Mouse (Mus musculus) liver, embryonic 15.5 days (tissue): Measurements from ENCODE around the gene Prelp. TPM values are rescaled to one million over a fixed set of nuclear protein-coding genes. Genes with fewer than 3 reads are reported as not detected.

Experiments
- ATAC-seq: fragments of 200-750 bp; cut with Nextera tagmentation; 2 replicates; pipeline ENCODE4 v1.8.0; 2017; ENCODE audit warnings: moderate number of reproducible peaks, mild to moderate bottlenecking, moderate library complexity; ENCODE audit not compliant: insufficient read depth
- H3K27ac ChIP-seq: fragments of 300-500 bp; sonication (generic); replicated peaks from 2 replicates; pipeline ENCODE4 v1.5.1; 2015; ENCODE audit warnings: mild to moderate bottlenecking, inconsistent platforms
- H3K27me3 ChIP-seq: fragments of 300-500 bp; sonication (generic); 2 replicates; pipeline ENCODE4 v1.6.1; 2015; ENCODE audit warnings: mild to moderate bottlenecking, inconsistent platforms
- H3K36me3 ChIP-seq: fragments of 300-500 bp; sonication (generic); replicated peaks from 2 replicates; pipeline ENCODE4 v1.6.1; 2015; ENCODE audit warnings: moderate library complexity, mild to moderate bottlenecking, inconsistent platforms
- H3K4me1 ChIP-seq: fragments of 300-500 bp; sonication (generic); replicated peaks from 2 replicates; pipeline ENCODE4 v1.6.1; 2015; ENCODE audit warnings: inconsistent platforms
- H3K4me2 ChIP-seq: fragments of 300-500 bp; sonication (generic); 2 replicates; pipeline ENCODE4 v1.6.1; 2015; ENCODE audit warnings: moderate library complexity, mild to moderate bottlenecking, inconsistent platforms
- H3K4me3 ChIP-seq: fragments of 300-500 bp; sonication (generic); replicated peaks from 2 replicates; pipeline ENCODE4 v1.5.1; 2015; ENCODE audit warnings: mild to moderate bottlenecking, inconsistent platforms
- H3K9ac ChIP-seq: fragments of 300-500 bp; sonication (generic); 2 replicates; pipeline ENCODE4 v1.6.1; 2015; ENCODE audit warnings: moderate library complexity, mild to moderate bottlenecking, inconsistent platforms
- H3K9me3 ChIP-seq: fragments of 300-500 bp; sonication (generic); replicated peaks from 2 replicates; pipeline ENCODE4 v1.6.1; 2016; ENCODE audit warnings: inconsistent platforms
- WGBS: fragments of 180-500 bp; shearing (Covaris S2); methylation state at CpG from one replicate; pipeline ENCODE4 v1.1.7; 2015; ENCODE audit warnings: mixed read lengths; ENCODE audit not compliant: insufficient replicate concordance; 5-methylcytosine and 5-hydroxymethylcytosine counted together
- polyA plus RNA-seq: library from polyadenylated mRNA; unstranded; fragments of >200 nt; fragmentation: Nextera tagmentation; extraction: Ambion mirVana; gene quantifications from 2 replicates; pipeline ENCODE4 v1.2.1, GENCODE M21; 2015

The Prelp gene
- polyA plus RNA-seq, 1 experiment from 2014 or later, result 3.5 TPM

DNA sequence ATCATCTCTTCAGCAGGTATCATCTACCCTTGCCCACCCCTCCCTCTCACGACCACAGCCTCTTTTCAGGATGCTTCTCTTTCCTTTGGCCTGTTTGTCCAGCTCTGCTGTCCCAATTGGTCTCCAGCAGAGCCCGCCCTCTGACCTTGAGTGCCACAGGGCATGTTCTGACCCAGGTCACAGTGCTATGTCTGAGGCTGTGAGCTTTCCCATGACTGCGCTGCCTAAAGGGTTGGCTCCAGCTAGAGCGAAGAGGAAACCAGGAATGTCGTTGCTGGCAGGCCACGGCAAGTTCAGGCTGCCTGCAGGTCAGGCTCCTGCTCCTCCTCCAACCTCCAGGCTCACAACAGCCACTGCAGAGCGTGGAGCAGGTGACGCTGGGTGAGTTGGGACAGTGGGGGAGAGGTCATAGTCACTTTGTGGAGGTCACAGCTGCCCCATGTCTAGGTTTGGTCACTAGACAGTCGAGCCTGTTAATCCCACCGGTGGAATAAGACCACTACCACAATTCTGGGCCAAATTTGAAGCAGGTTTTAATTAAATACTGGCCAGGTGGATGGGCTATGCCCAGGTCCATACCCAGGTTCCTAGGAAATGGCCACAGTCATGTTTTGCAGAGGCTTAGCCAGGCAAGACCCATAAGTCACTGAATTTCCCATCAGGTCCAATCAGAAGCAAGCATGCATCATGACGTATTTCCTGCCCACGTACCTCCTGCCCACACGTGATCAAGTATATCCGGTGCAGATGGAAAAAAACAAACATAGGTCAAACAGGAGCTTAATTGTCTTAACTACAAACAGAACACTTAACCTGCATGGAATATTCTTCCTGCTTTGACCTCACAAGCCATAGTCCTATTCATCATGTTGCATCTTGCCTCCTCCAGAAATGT lies 12.3 kb upstream of the Prelp start:
- ATAC-seq, result peak; percentile 45; the same call in 1 of the 2 replicates

DNA sequence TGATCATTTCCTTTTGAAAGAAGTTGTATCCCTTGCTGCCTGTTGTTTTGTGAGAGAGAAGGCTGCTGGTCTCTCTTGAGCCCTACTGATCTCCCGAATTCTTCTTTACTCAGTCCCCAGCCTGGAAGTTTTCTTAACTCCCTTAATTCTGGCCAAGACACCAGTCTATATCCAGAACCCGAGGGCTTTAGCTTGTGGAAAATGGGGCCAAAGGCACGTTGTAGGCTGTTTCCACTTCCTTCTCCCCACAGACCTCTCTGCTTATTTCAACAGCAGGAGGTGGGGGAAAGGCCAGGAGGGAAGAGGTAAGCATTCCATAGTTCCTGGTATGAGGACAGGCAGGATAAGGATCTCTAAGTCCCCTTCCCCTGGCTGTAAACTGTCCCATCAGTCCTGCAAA lies 8.8 kb upstream of the Prelp start:
- 32% methylated on average over 3 of the region's 3 CpGs for WGBS
- H3K27ac ChIP-seq, result no peak overlapping the region
- no peak overlapping the region for H3K4me3 ChIP-seq
- peaks cover 5% of the 10 kb centered on the region; the same call in 1 of the 2 replicates for H3K4me1 ChIP-seq
- H3K9ac ChIP-seq, result no peak overlapping the region
- H3K9me3 ChIP-seq, result no peaks in the 10 kb centered on the region
- no peaks in the 10 kb centered on the region for H3K27me3 ChIP-seq
- no peak overlapping the region for H3K4me2 ChIP-seq
- no peaks in the 10 kb centered on the region for H3K36me3 ChIP-seq
- ATAC-seq, result no peak

More for the DNA sequence above, 12.3 kb upstream of the Prelp start:
- H3K4me1 ChIP-seq, result peaks cover 5% of the 10 kb centered on the region; the same call in 1 of the 2 replicates
- no peak overlapping the region for H3K4me2 ChIP-seq
- 54% methylated on average over 14 of the region's 14 CpGs for WGBS
- no peak overlapping the region for H3K4me3 ChIP-seq
- H3K9me3 ChIP-seq, result no peaks in the 10 kb centered on the region
- no peak overlapping the region for H3K9ac ChIP-seq
- no peaks in the 10 kb centered on the region for H3K27me3 ChIP-seq
- H3K36me3 ChIP-seq, result no peaks in the 10 kb centered on the region
- no peak overlapping the region for H3K27ac ChIP-seq

DNA sequence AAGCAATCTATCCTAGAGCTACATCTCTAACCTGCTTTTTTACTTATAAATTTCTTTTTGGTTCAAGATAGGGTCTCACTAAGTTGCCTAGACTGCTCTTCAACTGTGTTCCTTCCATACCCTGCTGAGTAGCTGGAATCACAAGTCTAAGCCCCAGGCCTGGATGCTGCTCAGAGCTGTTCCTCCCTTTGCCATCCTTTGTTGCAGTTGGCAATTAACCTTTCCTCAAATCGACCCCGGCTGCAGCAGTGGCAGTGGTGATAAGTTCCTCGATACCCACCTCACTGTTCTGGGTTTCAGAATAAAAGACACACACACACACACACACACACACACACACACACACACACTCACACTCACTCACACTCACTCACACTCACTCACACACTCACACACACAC lies 4.0 kb upstream of the Prelp start:
- H3K27ac ChIP-seq, result no peak overlapping the region

DNA sequence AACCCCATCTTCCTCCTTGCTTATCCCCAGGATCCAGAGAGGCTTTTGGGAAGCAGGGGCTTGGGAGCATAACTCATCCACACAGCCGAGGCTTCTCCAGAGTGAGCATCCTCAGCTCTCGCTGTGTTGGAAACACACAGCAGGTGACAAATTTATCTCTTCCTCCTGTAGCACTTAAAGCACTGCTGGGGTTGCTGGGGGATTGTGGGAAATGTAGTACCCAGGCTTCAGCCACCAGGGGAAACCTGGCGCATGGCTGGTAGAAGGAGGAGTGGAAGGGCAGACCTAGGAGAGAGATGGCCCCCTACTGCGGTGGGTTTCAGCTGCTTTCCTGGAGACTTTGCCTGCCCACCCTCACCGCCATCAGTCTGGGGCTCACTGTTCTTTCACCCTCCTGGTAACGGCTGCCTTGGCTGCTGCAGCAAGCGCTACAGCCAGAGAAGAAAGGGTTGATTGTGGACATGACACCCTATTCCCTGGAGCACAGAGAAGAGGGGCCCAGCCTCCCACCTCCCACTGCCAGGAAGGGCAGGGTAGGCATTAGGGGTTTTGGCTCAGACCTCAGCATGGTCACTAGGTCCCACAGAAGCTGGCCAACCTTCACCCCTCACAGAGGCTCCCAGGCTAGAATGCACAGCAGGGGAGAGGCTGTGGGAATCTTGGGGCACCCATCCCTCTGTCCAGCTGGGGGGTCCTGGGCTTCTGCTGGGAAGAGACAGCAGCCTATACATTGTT lies 3.1 kb upstream of the Prelp start:
- no peak overlapping the region for H3K9ac ChIP-seq
- no peak overlapping the region for H3K27ac ChIP-seq
- 47% methylated on average over 7 of the region's 7 CpGs for WGBS
- H3K4me3 ChIP-seq, result no peak overlapping the region
- no peaks in the 10 kb centered on the region for H3K36me3 ChIP-seq
- no peaks in the 10 kb centered on the region for H3K9me3 ChIP-seq
- H3K4me1 ChIP-seq, result no peaks in the 10 kb centered on the region; the same call in 1 of the 2 replicates
- H3K4me2 ChIP-seq, result no peak overlapping the region
- no peak for ATAC-seq
- H3K27me3 ChIP-seq, result no peaks in the 10 kb centered on the region; the same call in 1 of the 2 replicates

More for the DNA sequence above, 4.0 kb upstream of the Prelp start:
- Histone ChIP-seq H3K4me2 (no peak overlapping the region), H3K9ac (no peak overlapping the region), H3K9me3 (no peaks in the 10 kb centered on the region), H3K36me3 (no peaks in the 10 kb centered on the region), H3K4me3 (no peak overlapping the region), H3K27me3 (no peaks in the 10 kb centered on the region), H3K4me1 (no peaks in the 10 kb centered on the region; the same call in 1 of the 2 replicates)
- 85% methylated on average over 3 of the region's 3 CpGs for WGBS
- ATAC-seq, result no peak

GRCm38 (mm10) chr1:133923071-133923470 lies 1.9 kb upstream of the Prelp start:
- Histone ChIP-seq H3K9me3 (no peaks in the 10 kb centered on the region), H3K4me2 (no peak overlapping the region), H3K27ac (no peak overlapping the region), H3K4me3 (no peak overlapping the region), H3K4me1 (no peaks in the 10 kb centered on the region; the same call in 1 of the 2 replicates), H3K9ac (no peak overlapping the region), H3K36me3 (no peaks in the 10 kb centered on the region), H3K27me3 (peaks cover 10% of the 10 kb centered on the region)
- 69% methylated on average over 5 of the region's 5 CpGs for WGBS
- ATAC-seq, result no peak

DNA sequence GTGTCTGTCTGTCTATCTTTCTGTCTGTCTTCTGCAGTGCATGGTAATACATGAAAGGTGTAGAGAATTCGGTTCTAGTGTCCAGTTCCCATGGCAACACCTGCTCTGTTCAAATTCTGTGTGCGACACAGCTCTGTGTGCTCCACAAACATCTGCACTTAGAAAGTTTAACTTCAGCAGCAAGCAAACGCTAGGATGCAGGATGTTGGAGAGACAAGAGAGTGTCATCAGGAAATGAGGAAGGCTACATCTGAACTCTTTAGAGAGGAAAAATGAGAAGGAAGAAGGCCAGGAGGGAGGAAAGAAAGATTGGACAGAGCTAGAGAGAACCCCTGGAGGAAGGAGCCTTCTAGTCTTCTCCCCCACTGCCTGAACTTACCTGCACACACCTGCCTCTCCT lies 338 bp downstream of the Prelp start:
- no peak for ATAC-seq
- 43% methylated on average over 3 of the region's 3 CpGs for WGBS
- H3K36me3 ChIP-seq, result no peaks in the 10 kb centered on the region
- H3K9ac ChIP-seq, result no peak overlapping the region
- 0 out of 2 replicates have a peak overlapping the region, but pooled peaks have one; percentile 1 for H3K27ac ChIP-seq
- H3K4me2 ChIP-seq, result no peak overlapping the region
- no peak overlapping the region for H3K4me3 ChIP-seq
- peaks cover 17% of the 10 kb centered on the region for H3K27me3 ChIP-seq
- no peaks in the 10 kb centered on the region; the same call in 1 of the 2 replicates for H3K4me1 ChIP-seq
- H3K9me3 ChIP-seq, result no peaks in the 10 kb centered on the region

GRCm38 (mm10) chr1:133920401-133920800 lies 813 bp downstream of the Prelp start:
- no peak overlapping the region for H3K4me3 ChIP-seq
- WGBS, result 56% methylated on average over 3 of the region's 3 CpGs
- H3K36me3 ChIP-seq, result no peaks in the 10 kb centered on the region
- 0 out of 2 replicates have a peak overlapping the region, but pooled peaks have one; percentile 1 for H3K27ac ChIP-seq
- H3K4me2 ChIP-seq, result no peak overlapping the region
- ATAC-seq, result no peak
- H3K4me1 ChIP-seq, result no peaks in the 10 kb centered on the region; the same call in 1 of the 2 replicates
- H3K27me3 ChIP-seq, result peaks cover 17% of the 10 kb centered on the region
- H3K9me3 ChIP-seq, result no peaks in the 10 kb centered on the region
- H3K9ac ChIP-seq, result no peak overlapping the region

- H3K9ac ChIP-seq, result no peak overlapping the region
- 40% methylated on average over 6 of the region's 6 CpGs for WGBS
- no peak overlapping the region for H3K4me2 ChIP-seq
- no peaks in the 10 kb centered on the region; the same call in 1 of the 2 replicates for H3K4me1 ChIP-seq
- ATAC-seq, result no peak
- H3K4me3 ChIP-seq, result no peak overlapping the region; the same call in 1 of the 2 replicates
- no peak overlapping the region for H3K27ac ChIP-seq
- H3K36me3 ChIP-seq, result no peaks in the 10 kb centered on the region
- no peaks in the 10 kb centered on the region for H3K9me3 ChIP-seq
- peaks cover 17% of the 10 kb centered on the region for H3K27me3 ChIP-seq
Observed at GRCm38 (mm10) chr1:133918088-133918470, 3.1 kb downstream of the Prelp start.

DNA sequence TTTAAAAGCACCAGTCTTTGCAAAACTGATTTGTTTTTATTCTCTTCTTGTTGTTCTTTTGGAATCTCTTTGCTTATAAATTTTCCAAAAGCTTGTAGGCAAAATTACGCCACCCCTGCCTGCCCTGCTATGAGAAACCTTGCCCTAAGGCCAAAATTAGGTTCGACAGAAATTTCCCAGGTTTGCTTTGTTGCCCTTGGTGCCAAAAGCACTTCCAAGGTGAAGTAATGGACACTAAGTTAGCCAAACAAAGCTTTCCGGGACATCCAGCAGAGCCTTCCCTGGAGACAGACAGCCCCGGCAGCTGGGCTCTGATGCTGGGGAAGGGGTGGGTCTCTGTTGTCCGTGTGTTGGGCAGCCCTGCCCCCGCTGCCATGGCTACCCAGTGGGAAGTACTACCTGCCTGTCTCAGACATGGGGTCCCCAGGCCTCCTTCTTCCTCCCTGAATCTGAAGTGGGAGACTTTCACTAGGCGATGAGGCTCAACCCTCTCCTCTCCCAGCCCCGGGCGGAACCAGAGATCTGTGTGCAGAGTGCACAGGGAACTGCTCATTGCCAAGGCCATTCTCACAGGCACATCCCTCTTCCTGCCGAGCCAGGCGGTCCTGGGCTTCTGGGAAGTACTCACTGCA lies 3.6 kb downstream of the Prelp start:
- Histone ChIP-seq H3K9me3 (no peaks in the 10 kb centered on the region), H3K9ac (no peak overlapping the region), H3K4me2 (no peak overlapping the region), H3K27ac (no peak overlapping the region), H3K36me3 (no peaks in the 10 kb centered on the region), H3K27me3 (peaks cover 17% of the 10 kb centered on the region), H3K4me1 (no peaks in the 10 kb centered on the region; the same call in 1 of the 2 replicates), H3K4me3 (no peak overlapping the region; the same call in 1 of the 2 replicates)
- no peak for ATAC-seq
- WGBS, result 40% methylated on average over 11 of the region's 11 CpGs

GRCm38 (mm10) chr1:133915723-133916355 lies 5.4 kb downstream of the Prelp start:
- H3K4me1 ChIP-seq, result no peaks in the 10 kb centered on the region
- H3K9me3 ChIP-seq, result no peaks in the 10 kb centered on the region
- WGBS, result 50% methylated on average over 8 of the region's 8 CpGs
- H3K4me3 ChIP-seq, result no peak overlapping the region
- H3K9ac ChIP-seq, result no peak overlapping the region
- H3K36me3 ChIP-seq, result no peaks in the 10 kb centered on the region
- H3K27ac ChIP-seq, result no peak overlapping the region
- peaks cover 21% of the 10 kb centered on the region for H3K27me3 ChIP-seq
- no peak for ATAC-seq
- H3K4me2 ChIP-seq, result no peak overlapping the region
